Mouse (Mus musculus): Measurements from ENCODE around the gene Hpse.

The Hpse gene

DNA sequence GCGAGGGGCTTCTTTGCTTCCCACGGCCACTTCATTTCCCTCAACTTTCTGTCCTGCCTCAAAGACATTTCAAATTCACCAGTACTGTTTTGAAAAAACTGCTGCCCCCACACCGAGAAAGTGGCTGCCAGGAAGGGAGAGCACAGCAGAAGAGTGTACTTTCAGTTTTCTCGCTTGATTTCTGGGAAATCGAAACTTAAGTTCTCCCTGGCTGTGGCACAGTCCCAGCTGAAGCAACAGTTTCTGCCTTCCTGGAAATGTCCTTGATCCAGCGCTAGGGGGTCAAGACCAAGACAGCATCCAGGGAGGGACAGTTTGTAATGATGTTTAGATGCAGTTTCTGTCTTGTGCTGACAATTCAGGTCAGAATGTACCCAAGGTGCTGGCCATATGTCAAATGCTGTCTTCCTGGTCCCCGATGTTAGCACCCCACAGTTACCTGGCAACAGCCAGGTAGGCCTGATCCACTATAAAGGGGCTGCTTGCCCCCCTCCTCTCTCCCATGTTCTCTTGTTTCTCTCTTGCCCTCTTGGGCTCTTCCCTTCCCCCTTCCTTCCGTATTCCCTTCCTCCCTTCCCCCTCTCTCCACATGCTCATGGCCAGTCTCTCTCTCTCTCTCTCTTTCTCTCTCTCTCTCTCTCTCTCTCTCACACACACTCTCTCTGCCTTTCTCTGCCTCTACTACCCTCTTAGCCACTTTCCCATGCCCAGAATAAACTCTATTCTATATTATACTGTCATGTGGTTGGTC is 82.5 kb downstream of the Hpse start:
- no peak for DNase-seq

DNA sequence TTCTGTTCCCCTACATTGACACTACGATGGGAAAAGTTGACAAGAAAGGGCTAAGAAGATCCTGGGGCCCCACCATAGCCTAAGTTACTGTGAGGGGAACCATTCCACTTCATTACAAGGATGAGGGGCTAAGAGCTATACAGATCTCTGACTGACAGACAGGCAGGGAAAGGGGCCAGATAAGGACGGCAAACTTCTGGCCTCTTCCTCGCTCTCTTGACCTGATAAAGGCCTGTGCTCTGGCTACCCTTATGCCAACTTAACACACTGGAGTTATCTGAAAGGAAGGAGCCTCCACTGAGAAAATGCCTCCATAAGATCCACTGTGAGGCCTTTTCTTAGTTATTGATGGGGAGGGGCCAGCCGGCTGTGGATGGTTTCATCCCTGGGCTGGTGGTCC is 83.6 kb downstream of the Hpse start:
- DNase-seq: no peak

DNA sequence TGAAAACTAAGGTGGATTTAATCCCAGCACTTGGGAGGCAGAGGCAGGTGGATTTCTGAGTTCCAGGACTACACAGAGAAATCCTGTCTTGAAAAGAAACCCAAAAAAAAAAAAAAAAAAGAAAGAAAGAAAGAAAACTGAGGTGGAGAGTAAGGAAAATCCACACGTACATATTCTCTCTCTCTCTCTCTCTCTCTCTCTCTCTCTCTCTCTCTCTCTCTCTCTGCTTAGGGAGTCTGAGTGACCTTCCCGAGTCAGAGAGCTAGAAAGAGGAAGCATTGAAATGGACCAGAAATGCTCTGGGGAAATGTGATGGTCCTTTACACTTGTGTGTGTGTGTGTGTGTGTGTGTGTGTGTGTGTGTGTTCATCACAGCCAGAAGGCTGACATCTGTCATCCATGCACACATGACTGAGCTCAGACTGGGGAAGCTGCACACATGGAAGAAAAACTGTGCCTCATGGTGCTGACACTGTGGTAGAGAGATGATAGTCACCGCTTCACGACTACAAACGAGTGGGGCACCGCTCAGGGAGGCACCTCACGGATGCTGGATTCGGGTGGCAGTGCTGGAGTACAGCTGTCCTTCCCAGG is 84.5 kb downstream of the Hpse start:
- no peak for DNase-seq

DNA sequence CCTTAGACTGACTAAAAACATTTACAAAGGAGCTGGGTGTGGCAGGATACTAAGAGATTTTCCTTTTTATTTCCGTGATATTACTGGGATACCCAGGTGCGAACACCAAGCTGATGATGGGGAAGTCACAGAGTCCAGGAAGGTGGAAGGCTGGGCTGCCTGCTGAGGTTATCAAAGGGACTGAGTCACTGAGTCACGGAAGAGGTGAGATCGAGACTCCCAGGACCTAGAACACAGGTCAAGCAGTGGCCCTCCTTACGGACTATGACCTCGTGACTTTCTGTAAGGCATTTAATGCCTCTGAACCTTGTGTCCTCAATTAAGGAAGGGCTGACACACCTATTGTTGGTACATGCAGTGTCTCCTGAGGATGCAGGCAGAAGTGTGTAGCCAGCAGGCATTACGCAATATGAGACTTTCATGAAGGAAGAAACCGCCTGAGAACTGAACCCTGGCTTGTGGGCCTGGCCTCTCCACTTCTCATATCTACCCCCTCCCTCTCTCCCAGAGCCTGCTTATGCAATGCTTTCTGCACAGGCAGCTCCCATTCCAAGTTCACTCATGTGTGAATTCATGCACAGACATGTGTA is 86.9 kb downstream of the Hpse start:
- no peak for DNase-seq
